Mouse (Mus musculus) inflammation-experienced regulatory T-cells, adult 6 months (primary cell): ENCODE data around the gene Nppc. TPM values are rescaled to one million over a fixed set of nuclear protein-coding genes. Genes with fewer than 3 reads are reported as not detected.

Experiments
- ATAC-seq: one replicate; pipeline ENCODE4 v1.8.0; 2017
- polyA plus RNA-seq, 3 experiments: library from polyadenylated mRNA; unstranded; fragments of 100-300 nt; shearing (Covaris generic); gene quantifications; one replicate each; pipeline ENCODE4 v1.2.1; 2017

The Nppc gene
- polyA plus RNA-seq, 3 experiments from 2014 or later: not detected

- no peak for ATAC-seq
Measured at GRCm38 (mm10) chr1:86650272-86650671, 20.1 kb downstream of the Nppc start.

- ATAC-seq: no peak
Measured at GRCm38 (mm10) chr1:86647517-86647916, 22.9 kb downstream of the Nppc start.

- peak; percentile 52 for ATAC-seq
Measured at GRCm38 (mm10) chr1:86643101-86643809, 27.1 kb downstream of the Nppc start.

- no peak for ATAC-seq
Measured at GRCm38 (mm10) chr1:86634751-86635359, 35.5 kb downstream of the Nppc start.

- no peak for ATAC-seq
Measured at GRCm38 (mm10) chr1:86633840-86634750, 36.3 kb downstream of the Nppc start.

GRCm38 (mm10) chr1:86633434-86633833 lies 36.9 kb downstream of the Nppc start:
- no peak for ATAC-seq

GRCm38 (mm10) chr1:86632732-86633380 lies 37.5 kb downstream of the Nppc start:
- no peak for ATAC-seq

GRCm38 (mm10) chr1:86630527-86630926 lies 39.8 kb downstream of the Nppc start:
- no peak for ATAC-seq

- ATAC-seq: no peak
Measured at GRCm38 (mm10) chr1:86629936-86630335, 40.4 kb downstream of the Nppc start.

GRCm38 (mm10) chr1:86628270-86628669 lies 42.1 kb downstream of the Nppc start:
- no peak for ATAC-seq

GRCm38 (mm10) chr1:86623001-86624000 lies 47.1 kb downstream of the Nppc start:
- ATAC-seq: no peak

GRCm38 (mm10) chr1:86622296-86622695 lies 48.1 kb downstream of the Nppc start:
- ATAC-seq: no peak

GRCm38 (mm10) chr1:86618454-86619125 lies 51.8 kb downstream of the Nppc start:
- no peak for ATAC-seq

Other genes with a start within 250 kb of the Nppc start
- gene Nmur1, start 244.3 kb downstream of the Nppc start, polyA plus RNA-seq: 1 to 10 TPM in 2 of 3 experiments, under 1 TPM in 1; 0.77 to 2.1 (median 1.5) TPM
- gene Tex44, start 244.2 kb downstream of the Nppc start, polyA plus RNA-seq: not detected
- 1,000 to 10,000 TPM; 2,583 to 3,807 (median 2,925) TPM for gene Ptma, start 143.8 kb downstream of the Nppc start, polyA plus RNA-seq
- 10 to 100 TPM; 17.7 to 21.6 (median 18.1) TPM for gene Pde6d, start 87.9 kb downstream of the Nppc start, polyA plus RNA-seq
- gene Cops7b, start 87.7 kb downstream of the Nppc start, polyA plus RNA-seq: 10 to 100 TPM; 14.5 to 17.0 (median 15.8) TPM
- 10 to 100 TPM; 17.6 to 31.6 (median 25.9) TPM for gene Dis3l2, start 33.2 kb upstream of the Nppc start, polyA plus RNA-seq